Mouse (Mus musculus): ENCODE data around the gene Zbtb16. TPM values are rescaled to one million over a fixed set of nuclear protein-coding genes. Genes with fewer than 3 reads are reported as not detected.

Zbtb16 gene
- total and polyA plus RNA-seq, 3 experiments = 0.04 to 0.72 TPM; not detected in 1

DNA sequence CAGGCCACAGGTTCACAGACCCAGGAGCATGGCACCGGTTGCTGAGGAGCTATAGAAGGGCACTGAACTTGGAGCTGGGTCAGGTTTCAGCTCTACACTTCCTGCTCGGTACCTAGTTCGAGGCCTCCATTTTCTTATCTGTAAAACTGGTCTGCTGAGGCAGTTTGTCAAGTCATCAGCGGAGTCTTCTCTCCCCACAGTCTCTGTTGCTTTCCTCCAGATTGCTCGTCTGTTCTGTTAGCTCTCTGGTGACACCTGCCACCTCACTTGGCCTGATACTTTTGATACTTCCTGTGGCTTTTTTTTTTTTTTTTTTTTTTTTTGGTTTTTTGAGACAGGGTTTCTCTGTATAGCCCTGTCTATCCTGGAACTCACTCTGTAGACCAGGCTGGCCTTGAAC, 124.2 kb downstream of the Zbtb16 start (continued):
- TF ChIP-seq MYC (IDR thresholded peaks at IDR 0.05; ENCODE audit: low read depth, low read length) (peak; percentile 30; the same call in 1 of the 2 replicates), CHD2 (IDR thresholded peaks at IDR 0.05; ENCODE audit: low read length) (no peak), TBP (IDR thresholded peaks at IDR 0.05; ENCODE audit: low read depth, low read length) (peak; percentile 57; the same call in 1 of the 2 replicates), POLR2A (IDR thresholded peaks at IDR 0.05; ENCODE audit: control insufficient read depth in 1 of 2, insufficient read depth in 1 of 2, low read depth in 1 of 2, low read length in 2 of 2, poor library complexity in 1 of 2) (peak in 1 of 2 experiments; percentile 61; a peak in 1 of 4 replicates), MYB (IDR thresholded peaks at IDR 0.05; ENCODE audit: low read depth, low read length) (peak; percentile 90), GABPA (IDR thresholded peaks at IDR 0.05; ENCODE audit: low read depth, low read length) (peak; percentile 71), CHD1 (IDR thresholded peaks at IDR 0.05; ENCODE audit: low read depth, low read length) (no peak), KAT2A (conservative IDR thresholded peaks at IDR 0.05; ENCODE audit: low read depth, low read length) (no peak), TCF12 (IDR thresholded peaks at IDR 0.05; ENCODE audit: low read depth, low read length) (peak; percentile 84)

DNA sequence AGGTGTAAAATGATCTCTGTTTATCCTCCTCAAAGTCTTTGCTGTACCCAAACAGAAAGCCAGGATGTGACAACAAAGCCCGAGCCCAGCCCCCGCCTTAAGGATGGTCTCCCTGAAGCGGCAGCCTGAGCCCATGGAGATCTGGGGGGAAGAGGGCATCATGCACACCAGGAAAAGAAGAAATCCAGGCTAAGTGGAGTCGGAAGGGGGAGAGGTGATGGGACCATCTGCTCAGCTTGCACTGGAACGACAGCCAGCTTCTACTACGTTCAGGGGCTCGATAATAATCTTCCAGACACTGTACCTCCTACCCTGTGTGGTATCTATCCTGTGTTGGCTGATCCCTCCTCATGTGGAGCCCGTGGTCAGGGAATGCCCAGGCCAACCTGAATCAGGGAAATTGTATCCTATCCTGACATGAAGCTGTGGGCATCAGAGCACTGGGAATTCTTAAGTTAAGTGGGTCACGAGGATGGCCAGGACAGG, 124.7 kb downstream of the Zbtb16 start:
- DNase-seq (ENCODE audit: low read depth, low spot score) = peak; percentile 70
- TF ChIP-seq RCOR1 (IDR thresholded peaks at IDR 0.05; ENCODE audit: low read depth, low read length) = no peak
- TF ChIP-seq MYC (IDR thresholded peaks at IDR 0.05; ENCODE audit: low read depth, low read length) = no peak
- TF ChIP-seq ZC3H11A (IDR thresholded peaks at IDR 0.05; ENCODE audit: low read depth, low read length) = no peak
- TF ChIP-seq ZNF384 (IDR thresholded peaks at IDR 0.05; ENCODE audit: low read depth, low read length) = no peak; the same call in 1 of the 2 replicates
- no peak for TF ChIP-seq NRF1 (IDR thresholded peaks at IDR 0.05; ENCODE audit: insufficient read depth, low read depth, low read length, poor library complexity, severe bottlenecking)
- TF ChIP-seq TCF12 (IDR thresholded peaks at IDR 0.05; ENCODE audit: low read depth, low read length) = no peak
- no peak for TF ChIP-seq NELFE (IDR thresholded peaks at IDR 0.05; ENCODE audit: low read depth, low read length)
- no peak for TF ChIP-seq MAFK (IDR thresholded peaks at IDR 0.05; ENCODE audit: borderline replicate concordance, low read depth, low read length)
- no peak for TF ChIP-seq KAT2A (conservative IDR thresholded peaks at IDR 0.05; ENCODE audit: low read depth, low read length)
- no peak for TF ChIP-seq RAD21 (IDR thresholded peaks at IDR 0.05; ENCODE audit: low read depth, low read length)
- no peak for TF ChIP-seq TAL1 (IDR thresholded peaks at IDR 0.05; ENCODE audit: low read length)
- Histone ChIP-seq H3K36me3 (ENCODE audit: control insufficient read depth in 1 of 2, insufficient read depth in 2 of 2, low read length in 2 of 2) (peaks cover 0 to 33% of the 10 kb centered on the region in 2 experiments; a peak in 2 of 4 replicates), H3K9me3 (replicated peaks; ENCODE audit: insufficient read depth, low read length) (no peaks in the 10 kb centered on the region), H3K9ac (ENCODE audit: control insufficient read depth, low read depth, low read length, poor library complexity, severe bottlenecking) (peak overlapping the region; percentile 82), H3K4me1 (ENCODE audit: control insufficient read depth in 1 of 2, insufficient read depth in 2 of 2, low read length in 2 of 2) (peaks cover 17 to 59% of the 10 kb centered on the region in 2 experiments), H3K4me3 (ENCODE audit: control insufficient read depth in 1 of 2, insufficient read depth in 1 of 2, low read depth in 2 of 2, low read length in 2 of 2) (peak overlapping the region; percentile 40 to 58), H3K27me3 (ENCODE audit: control insufficient read depth in 1 of 2, insufficient read depth in 2 of 2, low read length in 2 of 2) (no peaks in the 10 kb centered on the region), H3K79me2 (ENCODE audit: control insufficient read depth, insufficient read depth, low read length, poor library complexity) (no peaks in the 10 kb centered on the region), H3K27ac (ENCODE audit: control insufficient read depth, low read depth, low read length) (peak overlapping the region; percentile 99)
